Mouse (Mus musculus) ovary, postnatal 10 days (tissue): ENCODE measurements around the gene Armc2.

Experiments used
- DNase-seq: peaks from one replicate; pipeline ENCODE4 v3.0.0; 2022; ENCODE audit warnings: low spot score

The Armc2 gene

GRCm38 (mm10) chr10:42014086-42014485, 4.2 kb downstream of the Armc2 start:
- no peak for DNase-seq

DNA sequence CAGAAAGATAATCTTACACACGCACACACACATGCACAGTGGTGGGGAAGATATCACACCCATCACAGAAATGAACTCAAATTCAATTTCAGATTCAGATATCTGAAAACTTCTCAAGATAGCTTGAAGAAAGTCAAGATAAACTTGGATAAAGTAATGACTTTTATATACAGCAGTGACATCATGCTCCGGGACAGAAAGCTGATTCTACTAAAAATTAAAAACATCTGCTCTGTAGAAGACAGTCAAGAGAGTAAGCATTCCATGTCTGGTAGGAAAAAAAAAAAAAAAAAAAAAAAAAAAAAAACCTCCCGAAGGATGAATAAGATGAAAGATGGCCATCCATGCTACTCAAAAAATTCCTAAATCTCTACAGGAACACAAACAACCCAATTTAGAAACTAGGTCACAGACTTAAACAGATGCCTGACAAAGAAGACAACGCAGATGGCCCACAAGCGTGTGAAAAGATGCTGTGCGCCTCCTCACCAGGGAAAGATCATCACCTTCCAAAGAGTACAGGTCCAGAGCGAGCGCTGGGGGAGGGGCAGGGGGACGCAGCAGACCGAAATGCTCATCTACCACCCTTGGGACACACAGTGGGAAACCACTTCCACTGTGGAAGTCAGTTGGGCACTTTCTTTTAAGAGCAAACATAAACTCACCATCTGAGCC, 7.3 kb downstream of the Armc2 start:
- no peak for DNase-seq

- no peak for DNase-seq
Measured at GRCm38 (mm10) chr10:42005259-42005658, 13.0 kb downstream of the Armc2 start.

DNA sequence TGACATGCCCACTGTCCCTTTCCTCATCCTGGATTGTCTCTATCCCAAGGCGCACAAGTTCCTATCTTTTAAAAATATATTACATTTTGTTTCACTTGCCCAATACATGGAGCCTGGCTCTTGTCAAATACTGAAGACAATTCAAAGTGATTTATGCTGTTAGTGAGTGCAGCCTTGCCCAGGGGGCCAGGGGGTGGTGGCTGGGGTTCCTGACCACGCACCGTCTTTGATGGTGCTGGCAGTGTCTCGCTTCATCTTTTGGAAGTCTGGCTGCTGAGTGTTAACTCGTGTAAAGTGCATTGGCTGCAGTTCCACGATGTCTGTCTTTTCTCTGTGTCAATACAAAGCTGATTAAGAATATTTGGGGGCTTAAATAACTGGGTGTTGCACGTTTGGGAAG, 13.6 kb downstream of the Armc2 start:
- no peak for DNase-seq

DNA sequence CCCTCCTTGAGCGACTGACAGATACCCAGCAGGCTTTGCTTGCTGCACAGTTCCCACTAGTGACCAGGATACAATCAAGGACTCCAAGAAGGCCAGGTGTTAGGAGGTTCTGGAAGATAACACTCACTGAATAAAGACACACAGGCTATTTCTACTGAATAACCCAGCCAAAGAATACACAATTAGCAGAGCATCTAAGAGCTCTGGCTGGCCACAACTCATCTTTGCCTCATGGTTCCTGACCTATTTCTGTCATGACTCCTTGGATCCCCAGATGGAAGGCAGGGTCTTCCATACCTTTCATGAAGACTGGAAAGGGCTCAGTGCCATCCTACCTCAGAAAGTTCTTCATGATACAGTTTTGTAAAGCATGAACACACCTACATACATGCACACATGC, 14.2 kb downstream of the Armc2 start:
- no peak for DNase-seq

GRCm38 (mm10) chr10:42003576-42003975, 14.7 kb downstream of the Armc2 start:
- DNase-seq: no peak

GRCm38 (mm10) chr10:42002436-42002835, 15.8 kb downstream of the Armc2 start:
- no peak for DNase-seq

- no peak for DNase-seq
Measured at GRCm38 (mm10) chr10:42001260-42001659, 17.0 kb downstream of the Armc2 start.

- DNase-seq: no peak
Measured at GRCm38 (mm10) chr10:41997691-41998178, 20.5 kb downstream of the Armc2 start.

DNA sequence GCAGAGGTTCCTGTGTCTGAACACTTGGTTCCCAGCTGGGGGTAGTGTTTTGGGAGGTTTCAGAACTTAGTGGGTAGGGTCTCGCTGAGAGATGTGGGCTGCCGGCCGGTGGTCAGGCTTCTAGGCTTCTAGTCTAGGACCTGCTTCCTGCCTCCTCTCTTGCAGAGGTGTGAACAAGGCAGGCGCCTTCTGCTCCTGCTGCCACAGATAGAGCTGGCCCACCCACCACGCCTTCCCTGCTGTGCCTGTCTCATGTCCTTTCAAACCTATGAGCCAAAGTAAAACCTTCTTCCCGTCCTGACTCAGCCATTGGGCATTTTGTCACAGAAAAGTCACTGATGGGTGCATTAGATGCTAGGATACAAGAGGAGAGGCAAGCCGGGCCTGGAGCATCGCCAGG, 22.1 kb downstream of the Armc2 start:
- no peak for DNase-seq

- DNase-seq: no peak
Measured at GRCm38 (mm10) chr10:41995051-41995450, 23.2 kb downstream of the Armc2 start.

GRCm38 (mm10) chr10:41994578-41994977, 23.7 kb downstream of the Armc2 start:
- no peak for DNase-seq

- DNase-seq: no peak
Measured at GRCm38 (mm10) chr10:41992059-41992440, 26.2 kb downstream of the Armc2 start.

DNA sequence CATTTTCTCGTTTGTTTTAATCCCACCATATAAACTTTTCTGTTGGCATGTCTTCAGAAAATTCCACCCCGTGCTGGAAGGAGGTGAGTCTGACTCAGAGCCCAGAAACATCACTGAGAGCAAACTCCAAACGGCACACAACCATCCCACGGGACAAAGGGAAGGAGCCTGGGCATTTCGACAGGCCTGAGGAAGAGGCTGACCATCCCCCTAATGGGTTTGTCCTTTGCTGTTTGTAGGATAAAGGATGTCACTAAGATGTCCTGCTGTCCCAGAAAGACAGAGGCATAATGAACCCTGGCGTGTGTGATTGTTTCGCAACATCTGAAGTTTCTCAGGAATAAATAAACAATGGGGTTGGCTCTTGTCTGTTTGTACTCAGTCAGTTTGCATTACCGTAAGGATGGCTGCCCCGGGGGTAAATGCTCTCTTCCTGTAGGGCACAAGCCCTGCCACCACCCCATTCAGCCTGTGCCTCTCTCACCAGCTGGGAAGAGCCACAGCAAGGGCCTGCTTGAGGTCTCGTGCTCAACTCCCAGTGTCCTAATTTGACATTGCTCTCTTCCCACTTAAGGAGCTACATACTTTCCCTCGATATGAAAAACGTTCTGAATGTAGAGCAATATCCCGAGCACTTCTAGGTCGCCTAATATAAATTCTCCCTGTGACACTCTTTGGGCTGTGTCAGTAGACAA, 26.7 kb downstream of the Armc2 start:
- DNase-seq: no peak

DNA sequence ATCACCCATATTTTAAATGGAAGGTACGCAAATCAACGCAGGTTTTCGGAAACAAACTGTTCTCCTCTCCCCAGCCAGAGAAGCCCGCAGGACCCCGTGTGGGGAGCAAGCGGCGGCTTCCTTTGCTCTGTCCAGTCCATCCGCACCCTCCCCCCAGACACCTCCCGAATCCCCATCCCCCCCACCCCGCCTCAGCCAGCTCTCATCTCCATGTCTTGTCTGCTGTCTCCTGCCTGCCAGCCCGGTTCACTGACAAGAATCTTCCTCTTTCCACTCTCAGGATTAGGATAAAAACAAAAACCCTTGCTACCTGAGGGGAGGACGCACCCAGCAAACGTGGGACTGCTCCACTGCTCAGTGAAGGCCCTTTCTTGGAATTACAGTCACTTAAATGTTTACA, 27.3 kb downstream of the Armc2 start:
- no peak for DNase-seq

- no peak for DNase-seq
Measured at GRCm38 (mm10) chr10:41988930-41989329, 29.3 kb downstream of the Armc2 start.

GRCm38 (mm10) chr10:41986126-41986525, 32.1 kb downstream of the Armc2 start:
- no peak for DNase-seq

GRCm38 (mm10) chr10:41984221-41984620, 34.0 kb downstream of the Armc2 start:
- no peak for DNase-seq

DNA sequence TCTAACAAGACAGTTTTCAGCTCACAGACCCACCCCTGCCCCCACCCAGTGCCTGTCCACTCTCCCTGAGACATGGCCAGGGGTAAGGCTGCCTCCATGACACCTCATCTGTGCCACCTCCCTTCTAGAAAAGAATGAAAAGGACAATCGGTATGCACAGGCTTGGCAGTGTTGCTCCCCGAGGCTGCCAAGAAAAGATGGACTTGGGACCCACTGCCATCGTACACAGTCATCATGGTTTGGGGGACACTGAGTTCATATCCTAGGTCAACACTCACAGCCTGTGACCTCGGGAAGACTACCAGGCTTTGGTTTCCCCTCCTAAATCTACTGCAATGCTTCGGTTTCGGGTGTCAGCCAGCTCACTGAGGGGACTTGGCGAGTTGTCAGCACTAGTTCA, 35.4 kb downstream of the Armc2 start:
- no peak for DNase-seq

DNA sequence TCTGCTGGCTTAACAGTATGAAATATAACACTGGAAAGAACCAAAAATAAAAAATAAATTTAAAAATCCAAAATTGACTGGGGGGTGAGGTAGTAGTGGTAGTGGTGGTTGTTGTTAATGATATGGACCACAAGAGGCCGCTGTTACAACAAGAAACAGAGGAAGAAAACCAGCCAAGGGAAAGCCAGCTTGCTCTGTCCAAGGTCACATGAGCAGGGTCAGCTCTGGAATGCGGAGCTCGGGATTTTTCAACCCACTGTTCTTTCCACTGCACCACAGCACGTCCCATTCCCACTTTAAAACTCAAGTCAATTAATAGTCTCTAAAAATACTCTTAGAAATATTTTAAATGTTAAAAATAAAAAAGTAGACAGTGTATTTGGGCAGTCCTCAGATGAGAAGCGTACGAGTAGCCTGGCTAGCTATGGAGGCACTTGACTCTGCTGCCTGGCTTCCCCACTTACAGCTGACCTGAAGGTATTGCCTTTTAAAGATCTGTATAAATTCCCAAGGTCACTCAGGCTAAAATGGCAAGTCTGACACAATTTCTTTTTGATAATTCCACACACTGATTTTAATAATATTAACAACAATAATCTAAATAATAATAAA, 37.4 kb downstream of the Armc2 start:
- DNase-seq: peak; percentile 29

- no peak for DNase-seq
Measured at GRCm38 (mm10) chr10:41978403-41979234, 39.6 kb downstream of the Armc2 start.

- no peak for DNase-seq
Measured at GRCm38 (mm10) chr10:41972676-41973075, 45.6 kb downstream of the Armc2 start.
